Mouse (Mus musculus) lung, postnatal 0 days (tissue): ENCODE results near the gene Eps8l3.

Experiments used
- CTCF ChIP-seq: IDR thresholded peaks from 2 replicates; pipeline ENCODE4 v1.5.1; 2016; ENCODE audit warnings: antibody characterized with exemption, mild to moderate bottlenecking
- EP300 ChIP-seq: IDR thresholded peaks from 2 replicates; pipeline ENCODE4 v1.6.1; 2016; ENCODE audit warnings: antibody characterized with exemption, mild to moderate bottlenecking, control low read depth

DNA sequence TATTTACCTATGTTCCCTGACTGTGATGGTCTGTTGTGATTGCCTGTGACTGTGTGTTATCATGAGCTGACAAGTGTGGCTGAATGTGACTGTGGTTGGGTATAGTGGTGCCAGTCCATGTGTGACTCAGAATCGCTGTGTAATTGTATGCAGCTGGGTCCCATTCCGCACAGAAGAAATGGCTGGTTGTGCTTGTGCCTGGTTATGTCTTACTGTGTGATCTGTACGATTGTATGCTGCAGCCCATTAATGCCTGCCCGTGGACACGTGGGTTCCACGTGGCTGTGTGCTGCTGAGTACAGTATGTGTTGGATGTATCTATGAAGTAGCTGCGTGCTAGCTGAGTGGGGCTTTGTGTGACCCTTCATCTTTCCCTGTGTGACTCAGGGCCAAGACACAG is 36.2 kb upstream of the Eps8l3 start:
- TF ChIP-seq CTCF (no peak), EP300 (no peak)
